Mouse (Mus musculus) kidney, adult 18-20 months (tissue): ENCODE measurements around the gene Dnah6.

Source experiments
- DNase-seq: peaks from one replicate; pipeline ENCODE4 v3.0.0; 2021

Gene Dnah6

DNA sequence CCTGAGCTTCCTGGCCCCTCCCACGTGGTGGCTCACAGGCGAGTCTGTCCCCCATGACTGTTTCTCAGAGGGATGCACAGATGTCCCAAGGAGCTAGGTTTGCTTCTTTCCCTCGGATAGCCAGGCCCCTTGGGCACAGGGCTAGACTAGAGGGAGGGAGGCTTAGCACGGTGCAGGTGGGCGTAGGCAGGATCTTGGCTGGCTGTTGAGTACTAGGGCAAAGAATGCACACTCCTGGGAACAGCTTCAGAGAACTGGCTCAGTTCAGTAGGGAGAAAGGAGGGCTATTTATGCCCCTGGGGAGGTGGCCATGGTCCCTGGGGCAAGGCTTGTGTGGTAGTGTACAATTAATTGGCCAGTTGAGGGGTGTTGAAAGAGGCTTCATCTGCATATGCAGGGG, 88.7 kb downstream of the Dnah6 start:
- DNase-seq = no peak

DNA sequence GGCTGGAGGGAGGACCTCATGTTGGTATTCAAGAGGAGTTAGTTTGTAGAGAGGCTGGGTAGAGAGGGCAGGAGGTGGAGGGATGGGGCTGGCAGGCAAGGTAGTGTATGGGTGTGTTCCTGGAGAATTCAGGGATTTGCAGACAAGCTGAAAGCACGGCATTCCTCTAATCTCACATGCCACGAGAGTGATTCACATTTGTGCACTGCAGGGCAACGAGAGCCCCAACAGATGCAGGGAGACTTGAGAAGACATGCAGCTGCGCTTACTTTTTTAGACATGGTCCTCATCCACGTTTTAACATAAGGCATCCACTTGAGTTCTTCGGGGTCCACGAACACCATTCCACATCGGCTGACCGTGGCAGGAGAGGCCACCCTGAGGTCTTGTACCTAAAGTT, 93.9 kb downstream of the Dnah6 start:
- no peak for DNase-seq

- DNase-seq = no peak
These were observed 101.1 kb downstream of the Dnah6 start for GRCm38 (mm10) chr6:73120348-73120747.

- no peak for DNase-seq
These were observed 107.6 kb downstream of the Dnah6 start for GRCm38 (mm10) chr6:73113898-73114297.

- no peak for DNase-seq
These were observed 108.1 kb downstream of the Dnah6 start for GRCm38 (mm10) chr6:73113365-73113764.

GRCm38 (mm10) chr6:73093133-73093532, 128.3 kb downstream of the Dnah6 start:
- DNase-seq = no peak

GRCm38 (mm10) chr6:73090836-73091235, 130.6 kb downstream of the Dnah6 start:
- no peak for DNase-seq

DNA sequence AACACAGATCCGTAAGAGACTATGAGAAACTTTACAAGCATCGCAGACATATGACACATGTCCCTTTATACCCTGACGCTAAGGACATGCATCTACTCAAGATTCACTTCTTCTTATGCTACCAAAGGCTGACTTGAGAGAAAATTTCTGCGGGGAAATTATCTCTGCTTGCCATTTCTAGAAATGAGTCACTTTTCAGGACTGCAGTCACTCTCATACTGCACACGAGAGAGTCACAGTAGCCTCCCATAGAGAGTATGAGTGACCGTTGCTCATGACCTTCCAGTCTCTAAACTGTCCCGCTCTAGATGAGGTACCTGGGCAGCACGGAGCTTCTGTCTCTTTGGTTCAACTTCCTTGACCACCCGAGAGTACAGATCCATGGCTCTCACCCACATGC, 138.9 kb downstream of the Dnah6 start:
- DNase-seq = no peak

DNA sequence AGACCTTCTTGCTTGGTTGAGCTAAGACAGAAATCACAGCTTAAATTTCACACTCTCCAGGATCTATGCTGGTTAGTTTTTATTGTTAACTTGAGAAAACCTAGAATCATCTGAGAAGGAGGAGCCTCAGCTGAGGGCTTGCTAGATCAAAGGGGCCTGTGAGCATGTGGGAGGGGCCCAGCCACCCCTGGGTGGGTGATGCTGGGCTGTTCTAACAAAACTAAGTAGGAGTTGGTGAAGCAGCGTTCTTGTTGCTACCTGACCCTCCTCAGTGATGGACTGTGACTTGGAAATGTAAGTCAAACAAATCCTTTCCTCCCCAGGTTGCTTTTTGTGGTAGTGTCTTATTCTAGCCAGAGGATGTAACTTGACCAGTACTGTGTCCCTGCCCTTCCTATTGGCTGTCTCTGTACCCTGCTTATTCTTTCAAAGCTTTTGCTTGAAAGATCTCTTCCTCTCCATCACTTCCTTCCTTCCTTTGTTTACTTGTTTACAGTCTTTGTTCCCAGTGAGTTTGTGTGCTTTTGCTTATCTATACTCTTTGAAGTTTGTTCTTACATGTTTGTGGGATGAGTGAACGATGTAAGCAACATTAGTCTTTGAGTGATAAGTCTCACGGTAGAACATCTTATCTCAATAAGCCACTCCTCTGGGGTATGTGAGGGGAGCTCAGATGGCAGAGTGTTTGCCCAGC, 149.2 kb downstream of the Dnah6 start:
- no peak for DNase-seq

DNA sequence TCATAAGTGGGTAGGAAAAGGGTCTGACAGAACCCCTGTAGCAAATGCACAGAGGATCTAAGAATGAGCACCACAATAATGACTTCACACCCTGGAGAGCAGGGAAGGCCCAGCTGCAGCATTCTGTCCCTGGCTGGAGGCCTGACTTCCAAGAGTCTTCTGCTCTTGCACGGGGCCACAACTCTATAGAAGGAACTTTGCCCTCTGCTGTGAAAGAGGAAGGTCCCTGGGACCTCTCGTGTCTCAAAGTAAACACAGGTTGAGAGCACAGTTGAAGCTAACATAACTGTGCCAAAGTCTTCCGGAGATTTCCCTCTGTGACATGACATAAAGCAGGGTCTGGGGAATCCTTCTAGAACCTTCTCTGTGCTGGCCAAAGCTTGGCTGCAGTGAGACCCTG, 150.2 kb downstream of the Dnah6 start:
- DNase-seq = no peak

GRCm38 (mm10) chr6:73070663-73071062, 150.8 kb downstream of the Dnah6 start:
- DNase-seq = no peak

- no peak for DNase-seq
These were observed 156.9 kb downstream of the Dnah6 start for GRCm38 (mm10) chr6:73064551-73064950.

GRCm38 (mm10) chr6:73059596-73060121, 161.8 kb downstream of the Dnah6 start:
- no peak for DNase-seq

DNA sequence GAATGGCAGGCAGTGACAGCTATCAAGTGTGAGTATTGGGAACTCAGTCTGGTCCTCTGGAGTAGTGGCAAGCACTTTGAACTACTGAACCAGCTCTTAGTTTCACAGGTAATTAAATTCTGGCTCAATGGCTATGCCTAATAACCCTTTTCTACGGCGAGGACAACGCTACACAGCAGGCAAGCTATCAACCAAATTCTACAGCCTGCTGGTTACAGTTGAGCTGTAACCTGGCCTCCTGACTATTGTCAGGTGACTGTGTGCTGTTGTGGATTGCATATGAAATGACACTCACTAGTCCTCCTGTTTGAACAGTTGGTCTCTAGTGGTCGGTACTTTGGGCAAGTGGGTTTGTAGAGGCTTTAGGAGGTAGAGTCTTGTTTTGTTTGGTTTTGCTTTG, 162.3 kb downstream of the Dnah6 start:
- DNase-seq = no peak

DNA sequence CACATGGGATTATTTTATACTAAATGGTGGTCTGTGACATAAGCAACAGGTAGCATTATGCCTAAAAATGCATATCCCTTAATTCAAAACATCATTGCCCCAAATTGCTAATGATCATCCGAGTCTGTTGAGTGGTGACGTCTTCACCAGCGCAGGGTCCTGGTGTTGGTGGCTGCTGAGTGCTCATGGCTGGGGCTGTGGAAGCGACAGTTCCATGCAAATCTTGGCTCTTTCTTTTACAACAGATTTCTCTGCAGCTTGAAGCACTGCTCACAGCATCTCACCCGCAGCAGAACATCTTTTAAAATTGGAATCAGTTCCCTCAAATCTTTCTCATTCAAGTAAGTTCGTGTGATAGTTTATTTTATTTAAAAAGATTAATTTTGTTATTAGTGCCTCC, 166.1 kb downstream of the Dnah6 start:
- DNase-seq = no peak

- DNase-seq = no peak
These were observed 166.6 kb downstream of the Dnah6 start for GRCm38 (mm10) chr6:73054807-73055206.

DNA sequence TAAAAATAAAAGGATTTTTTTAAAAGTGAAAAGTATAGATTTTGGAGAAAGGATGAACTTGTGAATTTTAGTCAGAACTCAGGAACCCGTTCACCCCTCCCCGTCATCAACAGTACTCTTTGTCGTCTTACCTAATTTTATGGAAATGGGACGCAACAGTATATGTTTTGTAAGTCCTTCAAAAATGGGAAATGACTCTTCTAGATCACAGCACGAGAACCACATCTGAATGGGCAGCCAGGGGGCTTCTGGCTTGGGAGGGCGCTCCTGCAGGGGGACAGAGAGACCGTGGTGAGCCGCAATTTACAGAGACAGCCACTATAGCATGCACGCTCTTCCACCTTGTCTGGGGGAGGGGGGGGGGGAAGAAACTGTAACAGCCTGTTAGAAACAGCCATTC, 167.9 kb downstream of the Dnah6 start:
- DNase-seq = no peak

DNA sequence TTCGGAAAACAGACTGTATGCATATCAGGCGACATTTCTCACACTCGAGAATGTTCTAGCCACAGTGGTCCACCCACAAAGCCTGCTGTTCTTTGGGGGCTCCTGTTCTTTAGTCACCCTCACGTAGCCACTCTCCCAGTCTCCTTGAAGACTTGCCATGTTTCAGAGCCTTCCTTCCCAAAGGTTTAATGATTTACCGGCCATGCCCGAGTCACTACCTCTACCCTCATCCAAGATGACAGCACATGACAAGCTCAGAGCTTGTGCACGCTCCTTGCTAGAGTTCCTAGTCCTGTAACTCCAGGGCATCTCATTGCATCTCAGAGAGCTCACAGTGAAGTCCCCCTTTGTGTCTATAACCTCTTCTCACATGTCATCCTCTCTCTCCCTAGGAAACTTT, 174.2 kb downstream of the Dnah6 start:
- DNase-seq = peak; percentile 24

DNA sequence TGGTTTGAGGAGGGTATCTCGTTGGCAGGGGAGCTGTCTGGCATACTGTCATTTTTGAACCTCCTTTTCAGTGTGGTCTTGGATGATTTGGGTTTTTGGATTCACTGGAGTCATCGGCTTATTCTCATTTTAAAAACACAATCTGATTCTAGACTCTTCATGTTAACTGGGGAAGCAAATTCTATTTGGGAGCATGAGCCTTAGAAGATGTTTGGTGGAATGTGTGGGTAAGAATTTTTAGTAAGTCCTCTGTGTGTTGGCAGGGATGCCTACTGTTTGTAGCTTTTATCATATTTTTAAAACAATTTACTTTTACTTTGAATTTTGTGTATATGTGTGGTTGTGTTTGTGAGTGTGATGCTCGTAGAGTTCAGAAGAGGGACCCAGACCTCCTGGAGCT, 175.5 kb downstream of the Dnah6 start:
- DNase-seq = no peak

DNA sequence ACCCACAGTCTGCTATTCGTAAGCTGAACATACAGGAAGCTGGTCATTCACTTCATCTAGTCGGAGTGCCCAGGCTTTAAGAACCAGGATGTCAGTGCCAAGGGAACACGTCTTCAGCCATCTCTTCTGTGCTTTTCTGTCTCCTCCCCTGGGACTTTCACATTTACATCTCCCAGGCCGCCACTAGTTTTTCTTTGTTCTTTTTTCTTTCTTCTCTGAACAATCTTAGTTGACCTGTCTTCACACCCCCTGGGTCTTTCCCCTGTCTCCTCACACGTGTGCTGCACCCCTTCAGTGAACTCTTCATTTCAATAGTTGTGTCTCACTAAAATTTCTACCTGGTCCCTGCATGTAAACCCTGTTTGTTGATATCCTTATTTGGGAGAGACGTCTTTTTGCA, 179.2 kb downstream of the Dnah6 start:
- no peak for DNase-seq

GRCm38 (mm10) chr6:73038291-73038690, 183.2 kb downstream of the Dnah6 start:
- no peak for DNase-seq

- DNase-seq = no peak
These were observed 192.6 kb downstream of the Dnah6 start for GRCm38 (mm10) chr6:73028853-73029252.

DNA sequence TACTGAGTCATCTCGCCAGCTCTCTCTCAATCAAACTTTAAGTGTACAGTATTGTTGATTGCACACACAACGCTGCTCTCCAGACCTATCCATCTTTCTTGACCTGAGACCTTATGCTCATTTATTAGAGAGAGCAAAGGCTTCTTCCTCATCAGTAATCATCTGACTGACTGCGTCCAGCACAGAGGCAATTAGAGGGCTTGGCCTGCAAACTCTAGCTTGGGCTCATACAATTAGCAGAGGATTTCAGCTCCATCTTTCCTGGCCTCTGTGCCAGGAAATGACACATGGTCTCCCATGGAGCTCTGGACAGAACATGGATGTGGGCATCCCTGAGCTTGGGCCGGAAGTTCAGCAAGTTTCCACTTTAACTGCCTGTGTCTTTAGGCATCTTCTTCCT, 193.6 kb downstream of the Dnah6 start:
- no peak for DNase-seq

GRCm38 (mm10) chr6:73026898-73027297, 194.6 kb downstream of the Dnah6 start:
- no peak for DNase-seq

DNA sequence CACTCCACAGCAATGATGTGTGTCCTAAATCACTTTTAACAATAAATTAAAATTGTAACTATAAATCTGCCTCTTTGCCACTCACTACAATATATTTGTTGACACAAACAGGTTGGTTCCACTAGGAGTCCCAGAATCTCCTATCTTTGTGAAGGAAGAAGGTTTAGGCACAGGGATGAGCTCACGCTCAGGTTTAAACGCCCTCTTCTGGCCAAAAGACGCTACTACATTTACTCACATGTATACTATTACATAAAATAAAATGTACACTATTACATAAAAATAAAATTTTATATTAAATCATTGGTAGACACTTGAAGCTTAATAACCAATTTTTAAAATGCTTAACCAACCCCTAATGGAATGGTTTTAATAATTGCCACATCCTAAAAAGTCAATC, 201.4 kb downstream of the Dnah6 start:
- no peak for DNase-seq
